8 mouse cellular contexts compared by ENCODE assay signal in the genomic region with DNA sequence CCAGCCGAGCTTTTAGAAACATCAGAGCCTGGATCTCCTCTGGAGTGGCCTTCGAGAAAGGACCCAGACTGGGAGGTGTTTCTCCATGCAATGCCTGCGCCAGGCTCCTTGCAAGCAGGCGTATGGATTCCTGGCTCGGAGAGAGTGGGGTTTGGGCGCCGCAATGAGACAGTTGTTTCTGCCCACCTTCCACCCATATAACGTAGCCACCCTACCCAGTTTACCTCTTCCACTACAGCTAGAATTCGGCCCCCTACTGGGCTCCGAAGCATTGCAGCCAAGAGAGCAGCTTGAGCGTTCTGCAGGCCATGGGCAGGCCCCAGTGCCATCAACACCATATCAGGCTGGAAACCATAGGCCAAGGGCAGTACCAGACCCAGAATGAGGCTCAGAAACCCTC. TPM values are rescaled to one million over a fixed set of nuclear protein-coding genes. Genes with fewer than 3 reads are reported as not detected.
DNase-seq lines count a peak whose midpoint lies in the region; ATAC-seq and TF ChIP-seq lines count a peak whose summit lies in the region.

No protein-coding gene starts in this region.

- H3K4me1 ChIP-seq in lung, embryonic 14.5 days (ENCODE audit: insufficient read depth) = peaks cover 11% of the 10 kb centered on the region; the same call in 1 of the 2 replicates
- H3K4me1 ChIP-seq in forebrain, embryonic 12.5 days = peaks cover 52% of the 10 kb centered on the region
- H3K4me1 ChIP-seq in neural tube, embryonic 11.5 days (ENCODE audit: control insufficient read depth, insufficient read depth, low read length) = peaks cover 35% of the 10 kb centered on the region

- no peaks in the 10 kb centered on the region for H3K9me3 ChIP-seq in lung, embryonic 14.5 days (ENCODE audit: low read depth, low read length)
- H3K9me3 ChIP-seq in forebrain, embryonic 12.5 days = no peaks in the 10 kb centered on the region
- no peaks in the 10 kb centered on the region for H3K9me3 ChIP-seq in neural tube, embryonic 11.5 days (ENCODE audit: control insufficient read depth, low read length)

- H3K4me2 ChIP-seq in lung, embryonic 14.5 days = peak overlapping the region; percentile 82
- H3K4me2 ChIP-seq in forebrain, embryonic 12.5 days = peak overlapping the region; percentile 96
- peak overlapping the region; percentile 97 for H3K4me2 ChIP-seq in neural tube, embryonic 11.5 days (ENCODE audit: low read depth)

- intact Hi-C loops in left cerebral cortex, postnatal 14 days (cut with DNase I) = loop anchor here (2.0 kb wide), 1 partner anchor 87 kb away; a partner anchor contains a TSS

- H3K27me3 ChIP-seq in lung, embryonic 14.5 days (ENCODE audit: insufficient read depth, low read length) = no peaks in the 10 kb centered on the region
- H3K27me3 ChIP-seq in forebrain, embryonic 12.5 days = no peaks in the 10 kb centered on the region
- no peaks in the 10 kb centered on the region for H3K27me3 ChIP-seq in neural tube, embryonic 11.5 days (ENCODE audit: control insufficient read depth, insufficient read depth, low read length)

- 28% methylated on average over 11 of the region's 11 CpGs for WGBS in lung, embryonic 14.5 days
- WGBS in forebrain, embryonic 12.5 days = 34% methylated on average over 11 of the region's 11 CpGs
- WGBS in neural tube, embryonic 11.5 days = 28% methylated on average over 11 of the region's 11 CpGs

- TF ChIP-seq CTCF in lung, embryonic 14.5 days (IDR thresholded peaks at IDR 0.05; ENCODE audit: low read depth) = peak; percentile 53

- H3K27ac ChIP-seq in lung, embryonic 14.5 days (ENCODE audit: low read depth) = peak overlapping the region; percentile 63
- peak overlapping the region; percentile 84 for H3K27ac ChIP-seq in forebrain, embryonic 12.5 days
- peak overlapping the region; percentile 28 for H3K27ac ChIP-seq in neural tube, embryonic 11.5 days (ENCODE audit: low read depth, low read length)

- ATAC-seq in lung, embryonic 14.5 days (ENCODE audit: insufficient read depth) = peak; percentile 23; the same call in 1 of the 2 replicates
- ATAC-seq in forebrain, embryonic 12.5 days (ENCODE audit: low FRiP score) = peak; percentile 13; the same call in 1 of the 2 replicates
- 0 out of 2 replicates have a peak, but pooled peaks have one; percentile 2 for ATAC-seq in neural tube, embryonic 11.5 days (ENCODE audit: insufficient read depth, low FRiP score, low TSS enrichment)
- no peak for ATAC-seq in megakaryocyte progenitor cell, adult 5-6 weeks (replicated peaks; ENCODE audit: poor library complexity)

- DNase-seq in lung, embryonic 14.5 days = peak; percentile 58
- DNase-seq in lung, postnatal 25 days (ENCODE audit: low spot score) = no peak
- peak; percentile 74 for DNase-seq in cerebellum, adult 9-10 months
- DNase-seq in left cerebral cortex, postnatal 14 days (ENCODE audit: low spot score in 2 of 2) = peak; percentile 71 to 84
- peak; percentile 57 for DNase-seq in neural tube, embryonic 11.5 days (ENCODE audit: low spot score)
- no peak for DNase-seq in urinary bladder, adult 18-20 months (ENCODE audit: low spot score in 2 of 2)

- H3K36me3 ChIP-seq in lung, embryonic 14.5 days (ENCODE audit: insufficient read depth) = peaks cover 22% of the 10 kb centered on the region
- H3K36me3 ChIP-seq in forebrain, embryonic 12.5 days (replicated peaks) = peaks cover 25% of the 10 kb centered on the region
- no peaks in the 10 kb centered on the region for H3K36me3 ChIP-seq in neural tube, embryonic 11.5 days (ENCODE audit: control insufficient read depth, insufficient read depth, low read length)

- H3K4me3 ChIP-seq in lung, embryonic 14.5 days (ENCODE audit: low read depth, low read length) = peak overlapping the region; percentile 85
- H3K4me3 ChIP-seq in forebrain, embryonic 12.5 days (replicated peaks) = peak overlapping the region; percentile 86
- H3K4me3 ChIP-seq in neural tube, embryonic 11.5 days (ENCODE audit: low read depth, low read length) = peak overlapping the region; percentile 86

- H3K9ac ChIP-seq in lung, embryonic 14.5 days = peak overlapping the region; percentile 72
- peak overlapping the region; percentile 82 for H3K9ac ChIP-seq in forebrain, embryonic 12.5 days
- peak overlapping the region; percentile 75 for H3K9ac ChIP-seq in neural tube, embryonic 11.5 days (ENCODE audit: low read length)

RNA-seq across cellular contexts. Expression of a gene that starts 0.7 kb away (rescaled TPM):
- 18.4 and 19.8 TPM in 2 replicates for polyA plus RNA-seq in lung, embryonic 14.5 days (2014; fragmentation: Nextera tagmentation; extraction: Ambion mirVana)
- 27.4 and 27.7 TPM in 2 replicates for polyA plus RNA-seq in forebrain, embryonic 12.5 days (2016; fragmentation: Nextera tagmentation; extraction: Ambion mirVana)
- total RNA-seq in left cerebral cortex, postnatal 14 days (2021) = 10 to 100 TPM; 27.6 to 32.6 TPM
- polyA plus RNA-seq in neural tube, embryonic 11.5 days (2014; fragmentation: Nextera tagmentation; extraction: Ambion mirVana) = 21.1 and 21.8 TPM in 2 replicates
- total RNA-seq in megakaryocyte progenitor cell, adult 5-6 weeks (2015) = 22.2 and 24.7 TPM in 2 replicates
- 16.6 and 35.5 TPM in 2 replicates for total RNA-seq in megakaryocyte progenitor cell, adult 5-6 weeks (2017)

RNA-seq across cellular contexts. Expression of a gene that starts 4.9 kb away (rescaled TPM):
- polyA plus RNA-seq in lung, embryonic 14.5 days (2014; fragmentation: Nextera tagmentation; extraction: Ambion mirVana) = 18.8 and 19.7 TPM in 2 replicates
- 20.5 TPM in 2 replicates for polyA plus RNA-seq in forebrain, embryonic 12.5 days (2016; fragmentation: Nextera tagmentation; extraction: Ambion mirVana)
- 10 to 100 TPM; 12.3 to 13.3 TPM for total RNA-seq in left cerebral cortex, postnatal 14 days (2021)
- 13.0 and 13.7 TPM in 2 replicates for polyA plus RNA-seq in neural tube, embryonic 11.5 days (2014; fragmentation: Nextera tagmentation; extraction: Ambion mirVana)
- total RNA-seq in megakaryocyte progenitor cell, adult 5-6 weeks (2015) = 4.0 and 5.6 TPM in 2 replicates
- 9.8 and 12.0 TPM in 2 replicates for total RNA-seq in megakaryocyte progenitor cell, adult 5-6 weeks (2017)

RNA-seq across cellular contexts. Expression of a gene that starts 16.9 kb away (rescaled TPM):
- 11.4 and 11.9 TPM in 2 replicates for polyA plus RNA-seq in lung, embryonic 14.5 days (2014; fragmentation: Nextera tagmentation; extraction: Ambion mirVana)
- 14.2 and 16.7 TPM in 2 replicates for polyA plus RNA-seq in forebrain, embryonic 12.5 days (2016; fragmentation: Nextera tagmentation; extraction: Ambion mirVana)
- 1 to 10 TPM; 6.7 to 8.2 TPM for total RNA-seq in left cerebral cortex, postnatal 14 days (2021)
- 15.4 and 20.3 TPM in 2 replicates for polyA plus RNA-seq in neural tube, embryonic 11.5 days (2014; fragmentation: Nextera tagmentation; extraction: Ambion mirVana)
- 0.49 TPM in 1 of 2 replicates, not detected in the other for total RNA-seq in megakaryocyte progenitor cell, adult 5-6 weeks (2015)
- 0.04 and 0.47 TPM in 2 replicates for total RNA-seq in megakaryocyte progenitor cell, adult 5-6 weeks (2017)

RNA-seq across cellular contexts. Expression of a gene that starts 25.8 kb away (rescaled TPM):
- polyA plus RNA-seq in lung, embryonic 14.5 days (2014; fragmentation: Nextera tagmentation; extraction: Ambion mirVana) = 11.3 and 13.3 TPM in 2 replicates
- polyA plus RNA-seq in forebrain, embryonic 12.5 days (2016; fragmentation: Nextera tagmentation; extraction: Ambion mirVana) = 46.9 and 47.4 TPM in 2 replicates
- 10 to 100 TPM; 35.2 to 39.7 TPM for total RNA-seq in left cerebral cortex, postnatal 14 days (2021)
- polyA plus RNA-seq in neural tube, embryonic 11.5 days (2014; fragmentation: Nextera tagmentation; extraction: Ambion mirVana) = 33.1 and 37.4 TPM in 2 replicates
- not detected in 2 replicates for total RNA-seq in megakaryocyte progenitor cell, adult 5-6 weeks (2015)
- total RNA-seq in megakaryocyte progenitor cell, adult 5-6 weeks (2017) = 0.10 TPM in 1 of 2 replicates, not detected in the other

RNA-seq across cellular contexts. Expression of a gene that starts 34.7 kb away (rescaled TPM):
- 18.7 and 21.5 TPM in 2 replicates for polyA plus RNA-seq in lung, embryonic 14.5 days (2014; fragmentation: Nextera tagmentation; extraction: Ambion mirVana)
- 23.1 and 24.4 TPM in 2 replicates for polyA plus RNA-seq in forebrain, embryonic 12.5 days (2016; fragmentation: Nextera tagmentation; extraction: Ambion mirVana)
- total RNA-seq in left cerebral cortex, postnatal 14 days (2021) = 10 to 100 TPM; 18.8 to 20.5 TPM
- 23.0 TPM in 2 replicates for polyA plus RNA-seq in neural tube, embryonic 11.5 days (2014; fragmentation: Nextera tagmentation; extraction: Ambion mirVana)
- total RNA-seq in megakaryocyte progenitor cell, adult 5-6 weeks (2015) = 10.1 and 13.4 TPM in 2 replicates
- total RNA-seq in megakaryocyte progenitor cell, adult 5-6 weeks (2017) = 12.2 and 14.4 TPM in 2 replicates

Comparison
In these comparisons a context has a peak if more than half of its experiments do, and no peak if none do; other contexts are left out.
1. DNase-seq: peak in lung, embryonic 14.5 days (single experiment), cerebellum, adult 9-10 months (single experiment), left cerebral cortex, postnatal 14 days (2 of 2) and neural tube, embryonic 11.5 days (single experiment); none in lung, postnatal 25 days (single experiment) and urinary bladder, adult 18-20 months (0 of 2).
2. H3K27ac ChIP-seq: peak in every context shown above with its lines; median percentile 84 in forebrain, embryonic 12.5 days; 63 in lung, embryonic 14.5 days; 28 in neural tube, embryonic 11.5 days.
3. Peak in every context shown above with its lines, with median percentiles within 50 percentile points of each other: H3K4me2 ChIP-seq, H3K4me3 ChIP-seq and H3K9ac ChIP-seq.